Mouse (Mus musculus): ENCODE results near the gene Tent4a. TPM values are rescaled to one million over a fixed set of nuclear protein-coding genes. Genes with fewer than 3 reads are reported as not detected.

Gene Tent4a
- polyA plus RNA-seq, 1 experiment from 2014 or later = 5.0 TPM

- DNase-seq (ENCODE audit: low spot score) = peak; percentile 69
- H3K9ac ChIP-seq (ENCODE audit: low read depth, low read length) = no peak overlapping the region
- ATAC-seq (replicated peaks; ENCODE audit: low FRiP score, low read depth) = no peak
- no peak overlapping the region for H3K4me2 ChIP-seq (ENCODE audit: low read length)
- no peak overlapping the region for H3K27ac ChIP-seq
- no peaks in the 10 kb centered on the region for H3K36me3 ChIP-seq (ENCODE audit: insufficient read depth, low read length)
- no peak overlapping the region for H3K4me3 ChIP-seq (replicated peaks; ENCODE audit: low read depth, low read length)
- TF ChIP-seq CTCF (IDR thresholded peaks at IDR 0.05; ENCODE audit: low read depth) = peak; percentile 76
- H3K9me3 ChIP-seq (replicated peaks; ENCODE audit: low read length) = no peaks in the 10 kb centered on the region
- peaks cover 20% of the 10 kb centered on the region for H3K27me3 ChIP-seq (ENCODE audit: insufficient read depth, low read length)
- H3K4me1 ChIP-seq (replicated peaks; ENCODE audit: insufficient read depth, low read length) = peaks cover 7% of the 10 kb centered on the region
- 10% methylated on average over 6 of the region's 6 CpGs for WGBS
Measured at GRCm38 (mm10) chr13:69485326-69485725, 49.1 kb downstream of the Tent4a start.

DNA sequence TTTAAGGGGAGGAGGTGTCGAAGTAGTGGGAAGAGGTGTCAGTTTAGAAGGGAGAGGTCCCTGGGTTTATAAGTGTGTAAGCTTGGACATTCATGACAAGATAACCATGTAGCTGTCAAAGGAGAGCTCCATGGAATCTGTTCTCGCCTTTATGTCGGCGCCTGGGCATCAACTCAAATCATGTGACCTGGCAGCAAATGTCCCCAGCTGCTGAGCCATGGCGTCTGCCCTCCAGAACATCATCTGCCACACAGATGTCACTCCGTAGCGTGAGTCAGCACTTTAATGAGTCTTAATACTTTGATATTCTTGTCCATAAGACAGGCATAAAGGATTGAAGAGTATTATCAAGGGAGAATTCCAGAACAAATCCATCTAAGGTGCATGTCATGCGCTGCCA, 51.7 kb downstream of the Tent4a start:
- Histone ChIP-seq H3K9me3 (replicated peaks; ENCODE audit: low read length) (no peaks in the 10 kb centered on the region), H3K27ac (no peak overlapping the region), H3K36me3 (ENCODE audit: insufficient read depth, low read length) (no peaks in the 10 kb centered on the region), H3K4me1 (replicated peaks; ENCODE audit: insufficient read depth, low read length) (peaks cover 3% of the 10 kb centered on the region; the same call in 1 of the 2 replicates), H3K27me3 (ENCODE audit: insufficient read depth, low read length) (peaks cover 25% of the 10 kb centered on the region), H3K9ac (ENCODE audit: low read depth, low read length) (no peak overlapping the region), H3K4me3 (replicated peaks; ENCODE audit: low read depth, low read length) (no peak overlapping the region), H3K4me2 (ENCODE audit: low read length) (no peak overlapping the region)
- DNase-seq (ENCODE audit: low spot score) = no peak
- ATAC-seq (replicated peaks; ENCODE audit: low FRiP score, low read depth) = no peak
- 49% methylated on average over 8 of the region's 8 CpGs for WGBS
- no peak for TF ChIP-seq CTCF (IDR thresholded peaks at IDR 0.05; ENCODE audit: low read depth)

DNA sequence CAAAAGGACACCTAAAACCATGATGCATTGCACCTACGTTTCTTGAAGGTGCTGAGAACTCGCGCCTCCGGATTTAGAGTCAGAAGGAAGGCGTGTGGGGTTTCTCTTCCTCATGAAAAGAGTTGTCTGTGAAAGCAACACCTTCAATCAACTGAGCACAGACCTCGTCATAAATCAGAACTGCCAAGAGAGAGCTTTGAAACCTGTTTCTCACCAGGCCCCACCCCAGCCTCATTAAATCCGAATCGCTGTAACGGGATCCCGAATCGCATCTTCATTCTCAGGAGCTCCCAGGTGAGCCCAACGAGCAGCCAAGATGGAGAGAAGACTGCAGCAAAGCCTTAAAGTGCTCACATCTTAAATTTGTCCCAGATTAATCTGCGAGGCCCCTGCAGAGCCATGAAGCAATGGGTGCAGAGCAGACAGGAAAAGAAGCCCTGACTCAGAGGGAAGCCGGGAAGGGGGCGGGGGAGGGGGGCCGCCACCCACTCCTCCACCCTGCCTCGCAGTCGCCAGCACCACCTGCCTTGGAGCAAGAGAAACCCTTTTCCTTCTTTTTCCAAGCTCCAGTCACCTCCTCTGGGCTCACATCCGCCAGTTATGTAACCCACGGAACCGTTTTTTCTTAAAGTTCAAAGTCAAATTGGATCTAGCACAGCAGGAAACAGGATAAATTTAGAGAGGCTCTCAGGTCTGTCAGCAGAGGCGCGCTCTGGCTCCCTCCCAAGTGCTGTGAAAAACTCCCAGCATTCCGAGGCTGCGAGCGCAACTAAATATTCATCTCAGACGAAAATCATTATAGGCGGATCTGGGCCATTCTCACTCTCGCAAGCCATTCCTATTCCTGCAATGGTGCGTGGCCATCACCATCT, 52.5 kb downstream of the Tent4a start:
- no peaks in the 10 kb centered on the region for H3K36me3 ChIP-seq (ENCODE audit: insufficient read depth, low read length)
- DNase-seq (ENCODE audit: low spot score) (peak; percentile 71), ATAC-seq (replicated peaks; ENCODE audit: low FRiP score, low read depth) (no peak)
- no peak overlapping the region for H3K27ac ChIP-seq
- H3K4me2 ChIP-seq (ENCODE audit: low read length) = peak overlapping the region; percentile 63
- H3K27me3 ChIP-seq (ENCODE audit: insufficient read depth, low read length) = peaks cover 25% of the 10 kb centered on the region
- H3K9me3 ChIP-seq (replicated peaks; ENCODE audit: low read length) = no peaks in the 10 kb centered on the region
- H3K9ac ChIP-seq (ENCODE audit: low read depth, low read length) = 0 out of 2 replicates have a peak overlapping the region, but pooled peaks have one; percentile 31
- peak overlapping the region; percentile 25 for H3K4me3 ChIP-seq (replicated peaks; ENCODE audit: low read depth, low read length)
- no peak for TF ChIP-seq CTCF (IDR thresholded peaks at IDR 0.05; ENCODE audit: low read depth)
- under 1% methylated on average over 30 of the region's 30 CpGs for WGBS
- peaks cover 3% of the 10 kb centered on the region; the same call in 1 of the 2 replicates for H3K4me1 ChIP-seq (replicated peaks; ENCODE audit: insufficient read depth, low read length)

DNA sequence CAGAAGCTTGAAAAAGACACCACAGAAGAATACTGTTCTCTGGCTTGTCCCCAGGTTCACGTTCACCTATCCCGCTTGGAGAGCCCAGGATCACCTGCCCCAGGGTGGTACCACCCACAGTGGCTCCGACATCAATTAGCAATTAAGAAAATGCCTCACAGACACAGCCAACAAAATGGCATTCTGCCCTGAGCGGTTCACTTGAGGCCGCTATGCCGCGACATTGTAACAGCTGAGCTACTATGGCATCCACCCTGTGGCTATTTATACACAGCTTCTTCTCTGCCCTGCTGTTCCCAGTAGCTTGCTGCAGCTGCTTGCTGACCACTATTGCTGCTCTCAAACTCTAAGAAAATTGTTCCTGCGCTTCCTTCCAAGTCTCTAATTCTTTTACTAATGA, 53.4 kb downstream of the Tent4a start:
- Histone ChIP-seq H3K27ac (no peak overlapping the region), H3K4me1 (replicated peaks; ENCODE audit: insufficient read depth, low read length) (peaks cover 3% of the 10 kb centered on the region; the same call in 1 of the 2 replicates), H3K27me3 (ENCODE audit: insufficient read depth, low read length) (peaks cover 25% of the 10 kb centered on the region), H3K36me3 (ENCODE audit: insufficient read depth, low read length) (no peaks in the 10 kb centered on the region), H3K4me2 (ENCODE audit: low read length) (peak overlapping the region; percentile 63; the same call in 1 of the 2 replicates), H3K9ac (ENCODE audit: low read depth, low read length) (no peak overlapping the region), H3K9me3 (replicated peaks; ENCODE audit: low read length) (no peaks in the 10 kb centered on the region), H3K4me3 (replicated peaks; ENCODE audit: low read depth, low read length) (no peak overlapping the region)
- TF ChIP-seq CTCF (IDR thresholded peaks at IDR 0.05; ENCODE audit: low read depth) = no peak
- WGBS = 10% methylated on average over 8 of the region's 8 CpGs
- DNase-seq (ENCODE audit: low spot score) (peak; percentile 24), ATAC-seq (replicated peaks; ENCODE audit: low FRiP score, low read depth) (no peak)

- no peak overlapping the region for H3K4me2 ChIP-seq (ENCODE audit: low read length)
- DNase-seq (ENCODE audit: low spot score) = no peak
- H3K9ac ChIP-seq (ENCODE audit: low read depth, low read length) = no peak overlapping the region
- WGBS = 58% methylated on average over 2 of the region's 2 CpGs
- H3K4me1 ChIP-seq (replicated peaks; ENCODE audit: insufficient read depth, low read length) = peaks cover 3% of the 10 kb centered on the region; the same call in 1 of the 2 replicates
- TF ChIP-seq CTCF (IDR thresholded peaks at IDR 0.05; ENCODE audit: low read depth) = no peak
- H3K9me3 ChIP-seq (replicated peaks; ENCODE audit: low read length) = no peaks in the 10 kb centered on the region
- H3K27me3 ChIP-seq (ENCODE audit: insufficient read depth, low read length) = peaks cover 25% of the 10 kb centered on the region
- ATAC-seq (replicated peaks; ENCODE audit: low FRiP score, low read depth) = no peak
- no peak overlapping the region for H3K4me3 ChIP-seq (replicated peaks; ENCODE audit: low read depth, low read length)
- H3K36me3 ChIP-seq (ENCODE audit: insufficient read depth, low read length) = no peaks in the 10 kb centered on the region
- H3K27ac ChIP-seq = no peak overlapping the region
Measured at GRCm38 (mm10) chr13:69479906-69480305, 54.5 kb downstream of the Tent4a start.

- H3K36me3 ChIP-seq (ENCODE audit: insufficient read depth, low read length) = no peaks in the 10 kb centered on the region
- WGBS = 94% methylated on average over 6 of the region's 6 CpGs
- ATAC-seq (replicated peaks; ENCODE audit: low FRiP score, low read depth) (no peak), DNase-seq (ENCODE audit: low spot score) (no peak)
- peaks cover 19% of the 10 kb centered on the region for H3K27me3 ChIP-seq (ENCODE audit: insufficient read depth, low read length)
- no peak overlapping the region for H3K4me3 ChIP-seq (replicated peaks; ENCODE audit: low read depth, low read length)
- no peak overlapping the region for H3K9ac ChIP-seq (ENCODE audit: low read depth, low read length)
- TF ChIP-seq CTCF (IDR thresholded peaks at IDR 0.05; ENCODE audit: low read depth) = no peak
- peaks cover 3% of the 10 kb centered on the region; the same call in 1 of the 2 replicates for H3K4me1 ChIP-seq (replicated peaks; ENCODE audit: insufficient read depth, low read length)
- no peaks in the 10 kb centered on the region for H3K9me3 ChIP-seq (replicated peaks; ENCODE audit: low read length)
- no peak overlapping the region for H3K4me2 ChIP-seq (ENCODE audit: low read length)
- H3K27ac ChIP-seq = no peak overlapping the region
Measured at GRCm38 (mm10) chr13:69478703-69479102, 55.7 kb downstream of the Tent4a start.

All from kidney, postnatal 0 days (tissue).